Mouse (Mus musculus) gastrocnemius, adult 8-10 months (tissue): ENCODE results near the gene Trim63. TPM values are rescaled to one million over a fixed set of nuclear protein-coding genes. Genes with fewer than 3 reads are reported as not detected.
A peak's percentile ranks its signal among the peaks of the same experiment; 100 is the strongest.

Source experiments
- DNase-seq, 2 experiments: peaks; one replicate each; pipeline ENCODE4 v3.0.0; 2022; ENCODE audit warnings: low spot score in 2 of 2
- total RNA-seq, 4 experiments: library from RNA; stranded (reverse); gene quantifications; 2 replicates each; pipeline ENCODE4 v1.2.4; 2022

The Trim63 gene
- total RNA-seq, 4 experiments from 2014 or later, result 202 to 681 (median 229) TPM

GRCm38 (mm10) chr4:134362586-134362985, 47.7 kb downstream of the Trim63 start:
- no peak for DNase-seq

- no peak for DNase-seq
Observed at GRCm38 (mm10) chr4:134365280-134365679, 50.4 kb downstream of the Trim63 start.

GRCm38 (mm10) chr4:134370649-134371221, 55.8 kb downstream of the Trim63 start:
- no peak for DNase-seq

- peak in 1 of 2 experiments; percentile 26 for DNase-seq
Observed at GRCm38 (mm10) chr4:134371316-134371855, 56.5 kb downstream of the Trim63 start.

- DNase-seq, result peak; percentile 63 to 78
Observed at GRCm38 (mm10) chr4:134372294-134372747, 57.4 kb downstream of the Trim63 start.

GRCm38 (mm10) chr4:134373295-134373694, 58.4 kb downstream of the Trim63 start:
- DNase-seq, result no peak

GRCm38 (mm10) chr4:134374306-134374705, 59.4 kb downstream of the Trim63 start:
- no peak for DNase-seq

- no peak for DNase-seq
Observed at GRCm38 (mm10) chr4:134378089-134378615, 63.2 kb downstream of the Trim63 start.

Other genes starting within 250 kb of the Trim63 start
- under 1 TPM in 1 of 4 experiments, not detected in 3; 0.85 TPM for gene Cd52, start 220.0 kb upstream of the Trim63 start, total RNA-seq
- gene Ubxn11, start 212.6 kb upstream of the Trim63 start, total RNA-seq, result 1 to 10 TPM; 1.0 to 2.3 (median 1.9) TPM
- 10 to 100 TPM in 3 of 4 experiments, 1 to 10 TPM in 1; 9.0 to 16.5 (median 13.4) TPM for gene Sh3bgrl3, start 186.3 kb upstream of the Trim63 start, total RNA-seq
- gene Cep85, start 128.0 kb upstream of the Trim63 start, total RNA-seq, result 10 to 100 TPM; 46.5 to 67.7 (median 55.8) TPM
- gene Gm7534, start 112.1 kb upstream of the Trim63 start, total RNA-seq, result not detected
- 1 to 10 TPM in 2 of 4 experiments, under 1 TPM in 2; 0.75 to 1.8 (median 1.1) TPM for gene Catsper4, start 87.7 kb upstream of the Trim63 start, total RNA-seq
- 10 to 100 TPM; 48.7 to 66.3 (median 61.7) TPM for gene Cnksr1, start 76.7 kb upstream of the Trim63 start, total RNA-seq
- gene E130218I03Rik, start 71.5 kb upstream of the Trim63 start, total RNA-seq, result under 1 TPM in 1 of 4 experiments, not detected in 3; 0.29 TPM
- 1 to 10 TPM; 5.0 to 7.3 (median 6.1) TPM for gene Zfp593, start 69.5 kb upstream of the Trim63 start, total RNA-seq
- not detected for gene Gm30191, start 68.2 kb upstream of the Trim63 start, total RNA-seq
- gene Grrp1, start 61.0 kb upstream of the Trim63 start, total RNA-seq, result 1 to 10 TPM; 1.7 to 2.5 (median 1.8) TPM
- gene Pdik1l, start 27.2 kb upstream of the Trim63 start, total RNA-seq, result 1 to 10 TPM; 2.5 to 4.1 (median 3.4) TPM
- 10 to 100 TPM in 2 of 4 experiments, 1 to 10 TPM in 2; 3.4 to 20.1 (median 11.8) TPM for gene Slc30a2, start 28.1 kb downstream of the Trim63 start, total RNA-seq
- 10 to 100 TPM; 22.2 to 36.1 (median 29.7) TPM for gene Extl1, start 68.7 kb downstream of the Trim63 start, total RNA-seq
- 1 to 10 TPM; 2.2 to 2.8 (median 2.5) TPM for gene Pafah2, start 81.2 kb downstream of the Trim63 start, total RNA-seq
- 1 to 10 TPM; 2.7 to 4.4 (median 2.8) TPM for gene Stmn1, start 153.2 kb downstream of the Trim63 start, total RNA-seq
- 1 to 10 TPM; 2.8 to 5.5 (median 5.0) TPM for gene Paqr7, start 181.6 kb downstream of the Trim63 start, total RNA-seq
- gene Aunip, start 195.9 kb downstream of the Trim63 start, total RNA-seq, result not detected
- gene Mtfr1l, start 220.3 kb downstream of the Trim63 start, total RNA-seq, result 100 to 1,000 TPM; 129 to 173 (median 151) TPM
- 1 to 10 TPM; 2.8 to 3.8 (median 3.2) TPM for gene Selenon, start 237.0 kb downstream of the Trim63 start, total RNA-seq